Mouse (Mus musculus) brain, adult 2 months (tissue): ENCODE measurements around the gene E030018B13Rik.

ENCODE experiments used
- DNase-seq: peaks from one replicate; pipeline ENCODE4 v3.0.0; 2011; ENCODE audit warnings: low read depth, low spot score

Gene E030018B13Rik

DNA sequence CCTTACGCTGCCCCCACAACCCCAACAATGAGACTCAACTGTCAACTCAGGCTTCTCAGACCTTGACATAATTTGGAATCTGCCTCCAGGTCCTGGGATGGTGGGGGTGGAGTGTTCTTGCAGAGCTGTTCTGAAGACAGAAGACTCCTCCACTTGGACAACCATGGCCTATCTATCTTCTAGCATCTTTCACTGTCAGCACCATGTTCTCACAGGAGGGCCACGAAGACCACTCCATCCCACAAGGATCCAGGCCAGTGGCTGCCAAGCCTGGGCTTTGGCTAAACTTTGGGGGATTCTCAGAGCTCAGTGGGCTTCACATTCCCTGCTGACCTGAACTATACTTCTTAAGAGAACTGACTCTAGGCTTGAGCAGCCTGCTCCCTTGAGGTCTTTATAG is 1.8 kb upstream of the E030018B13Rik start:
- DNase-seq = no peak

DNA sequence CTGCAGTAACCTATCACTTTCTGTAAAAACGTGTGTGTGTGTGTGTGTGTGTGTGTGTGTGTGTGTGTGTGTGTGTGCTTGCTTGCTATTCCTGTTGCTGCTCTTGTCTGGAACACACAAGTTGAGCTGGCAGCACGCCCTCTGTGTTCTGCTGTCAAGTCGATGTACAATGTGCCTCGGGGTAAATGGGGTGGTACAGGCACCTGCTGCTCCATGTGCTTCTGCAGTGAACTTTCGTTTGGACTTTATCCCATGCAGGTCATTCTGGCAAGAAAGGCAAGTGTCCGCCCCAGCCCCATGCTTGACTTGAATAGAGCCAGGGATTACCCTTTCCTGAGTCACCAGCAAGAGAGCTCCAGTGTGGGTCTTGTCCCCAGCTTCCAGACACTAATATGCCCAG is 1.0 kb downstream of the E030018B13Rik start:
- peak; percentile 92 for DNase-seq

DNA sequence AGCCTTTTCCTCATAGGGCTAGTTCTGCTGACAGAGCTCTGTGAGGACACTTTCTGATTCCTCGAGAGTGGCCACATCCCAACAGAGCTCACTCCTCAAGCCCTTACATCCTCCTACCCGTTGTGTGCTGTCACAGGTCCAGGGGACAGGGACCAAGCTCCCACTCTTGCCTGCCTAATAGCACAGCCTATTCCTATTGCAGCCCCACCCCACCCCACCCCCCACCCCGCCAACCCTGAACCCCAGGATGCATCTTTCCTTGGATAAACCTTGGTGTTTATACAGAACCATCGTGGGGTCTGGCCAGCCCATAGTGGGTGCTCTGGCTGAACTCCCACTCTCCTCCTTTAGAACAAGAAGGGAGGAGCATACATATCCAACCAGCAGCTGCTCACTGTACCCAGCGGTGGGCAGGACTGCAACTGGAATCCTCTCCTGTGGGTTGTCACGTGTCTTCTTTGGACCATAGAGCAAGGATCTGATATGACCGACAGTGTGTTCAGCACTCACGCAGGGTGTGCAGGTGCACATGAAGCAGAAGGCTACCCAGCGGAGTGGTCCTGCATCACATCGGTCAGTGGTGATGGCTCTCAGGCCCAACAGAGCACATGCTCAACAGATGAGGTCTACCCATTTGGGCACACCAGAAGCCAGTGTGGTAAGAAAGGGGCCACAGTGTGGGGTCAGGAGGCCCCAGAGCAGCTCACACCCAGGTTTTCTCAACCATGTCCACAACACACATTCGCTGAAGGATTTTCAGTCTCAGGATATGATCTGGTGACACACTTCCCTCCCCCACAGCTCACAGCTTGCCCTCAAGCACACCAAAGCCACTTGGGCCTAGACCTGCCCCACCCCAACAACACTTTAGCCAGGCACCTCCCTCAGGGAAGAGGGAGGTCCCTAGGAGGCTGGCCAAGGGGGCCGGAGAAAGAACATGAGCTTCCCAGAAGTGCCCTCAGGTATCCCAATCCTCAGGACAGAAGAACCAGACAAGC is 2.4 kb downstream of the E030018B13Rik start:
- DNase-seq = no peak

DNA sequence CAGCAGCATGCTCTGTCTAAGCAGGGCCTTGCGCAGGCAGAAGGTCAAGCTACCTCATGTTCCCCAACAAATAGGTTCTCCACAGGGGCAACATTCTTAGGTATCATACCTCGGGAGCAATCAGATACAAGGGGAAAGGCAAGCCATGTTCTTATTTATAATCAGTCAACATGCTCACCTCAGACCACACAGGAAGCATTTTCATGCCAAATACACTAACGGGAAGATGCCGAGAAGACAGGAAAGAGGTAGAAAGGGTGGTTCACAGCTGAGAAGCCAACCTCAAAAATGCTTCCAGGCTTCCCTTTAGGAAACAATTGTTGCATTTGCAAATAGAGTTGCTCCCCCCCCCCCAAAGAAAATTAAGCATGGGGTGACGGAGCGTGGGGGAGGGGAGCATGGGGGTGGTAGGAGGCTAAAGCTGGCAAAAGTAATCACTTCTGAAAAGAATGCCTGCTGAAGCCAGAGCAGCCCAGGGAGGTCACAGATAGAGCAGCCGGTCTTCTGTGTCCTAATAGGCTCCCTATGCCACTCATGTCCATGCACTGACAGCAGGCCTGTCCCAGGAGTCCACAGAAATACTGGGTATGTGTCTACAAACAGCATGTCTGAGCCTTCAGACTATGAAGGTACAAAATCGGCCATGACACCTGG is 5.4 kb downstream of the E030018B13Rik start:
- DNase-seq = peak; percentile 5

DNA sequence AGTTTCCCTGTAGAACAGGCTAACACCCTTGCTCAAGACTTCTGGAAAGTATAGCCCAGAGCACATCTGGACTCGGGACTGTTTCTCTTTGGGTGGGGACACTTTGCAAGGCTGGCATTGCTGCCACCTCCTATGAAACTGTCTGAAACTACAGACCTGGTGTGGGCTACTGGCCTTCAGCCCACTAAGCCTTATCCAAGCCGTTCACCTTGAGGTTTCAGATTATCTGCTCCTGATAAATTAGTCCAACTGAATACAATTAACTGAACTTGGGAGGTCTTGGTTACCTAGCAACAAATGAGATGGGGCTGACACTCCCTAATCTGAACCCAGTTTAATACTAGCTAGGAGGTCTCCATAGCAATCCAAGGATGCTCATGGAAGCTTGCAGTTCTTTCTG is 5.9 kb downstream of the E030018B13Rik start:
- peak; percentile 2 for DNase-seq

DNA sequence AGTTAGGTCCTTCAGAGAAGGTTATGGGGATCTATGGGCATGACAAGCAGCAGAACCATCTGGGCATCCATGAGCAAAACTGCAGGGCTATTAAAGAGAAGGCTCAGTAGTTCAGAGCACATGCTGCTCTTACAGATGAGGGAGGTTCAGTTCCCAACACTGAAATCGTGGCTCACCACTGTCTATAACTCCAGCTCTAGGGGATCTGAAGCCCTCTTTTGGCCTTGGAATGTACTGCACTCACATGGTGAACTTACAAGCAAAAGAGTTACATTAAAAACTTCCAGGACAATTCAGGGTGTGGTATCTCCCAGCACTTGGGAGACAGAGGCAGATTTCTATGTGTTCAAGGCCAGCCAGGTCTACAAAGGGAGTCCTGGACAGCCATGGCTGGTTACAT is 6.3 kb downstream of the E030018B13Rik start:
- DNase-seq = peak; percentile 16

DNA sequence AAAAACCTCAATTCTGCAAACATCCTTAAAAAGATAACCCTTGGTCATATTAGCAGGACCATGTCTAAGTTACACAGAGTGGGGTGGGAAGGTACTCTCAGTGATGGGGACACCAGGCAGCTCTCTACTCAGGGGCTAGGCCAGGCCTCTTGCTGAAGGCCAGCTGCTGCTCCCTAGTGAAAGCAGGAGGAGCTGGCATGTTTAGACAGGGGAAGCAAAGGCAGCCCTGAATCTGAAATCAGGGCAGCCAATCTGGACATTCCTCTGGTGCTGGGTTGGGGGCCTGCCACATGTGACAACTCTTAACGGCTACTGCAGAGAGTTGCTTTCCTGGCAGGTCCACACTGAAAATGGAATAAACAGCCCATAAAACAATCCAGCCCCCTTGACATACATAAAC is 7.5 kb downstream of the E030018B13Rik start:
- DNase-seq = peak; percentile 51

DNA sequence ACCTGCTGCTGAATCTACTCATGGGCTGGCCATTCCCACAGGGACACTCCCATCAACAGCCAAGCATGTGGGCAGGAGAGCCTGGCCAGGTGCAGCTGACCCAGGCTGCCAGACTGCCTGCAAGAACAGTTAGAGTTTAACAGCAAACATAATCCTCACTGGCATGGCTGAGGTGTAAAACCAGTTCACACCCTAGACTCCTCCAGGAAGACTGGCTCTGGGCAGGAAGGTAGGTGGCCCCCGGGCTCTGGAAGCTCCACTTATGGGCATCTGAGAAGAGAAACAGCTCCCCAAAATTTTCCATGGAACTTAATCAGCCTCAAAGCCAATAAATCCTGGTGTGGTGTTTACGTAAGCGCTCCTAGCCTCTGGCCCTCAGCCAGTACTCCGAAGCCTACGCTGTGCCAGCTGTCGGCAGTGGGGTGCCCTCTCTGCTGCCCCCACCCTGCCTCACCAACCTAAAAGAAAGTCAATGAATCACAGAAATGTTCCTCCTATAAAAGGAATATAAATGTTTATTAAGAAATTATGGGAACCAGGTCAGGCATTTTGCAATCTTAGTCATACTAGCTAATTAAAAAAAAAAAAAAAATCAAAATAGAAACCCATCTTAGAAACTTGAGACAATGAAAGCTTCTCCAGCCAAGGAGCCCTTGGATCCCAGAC is 8.2 kb downstream of the E030018B13Rik start:
- DNase-seq = peak; percentile 95

DNA sequence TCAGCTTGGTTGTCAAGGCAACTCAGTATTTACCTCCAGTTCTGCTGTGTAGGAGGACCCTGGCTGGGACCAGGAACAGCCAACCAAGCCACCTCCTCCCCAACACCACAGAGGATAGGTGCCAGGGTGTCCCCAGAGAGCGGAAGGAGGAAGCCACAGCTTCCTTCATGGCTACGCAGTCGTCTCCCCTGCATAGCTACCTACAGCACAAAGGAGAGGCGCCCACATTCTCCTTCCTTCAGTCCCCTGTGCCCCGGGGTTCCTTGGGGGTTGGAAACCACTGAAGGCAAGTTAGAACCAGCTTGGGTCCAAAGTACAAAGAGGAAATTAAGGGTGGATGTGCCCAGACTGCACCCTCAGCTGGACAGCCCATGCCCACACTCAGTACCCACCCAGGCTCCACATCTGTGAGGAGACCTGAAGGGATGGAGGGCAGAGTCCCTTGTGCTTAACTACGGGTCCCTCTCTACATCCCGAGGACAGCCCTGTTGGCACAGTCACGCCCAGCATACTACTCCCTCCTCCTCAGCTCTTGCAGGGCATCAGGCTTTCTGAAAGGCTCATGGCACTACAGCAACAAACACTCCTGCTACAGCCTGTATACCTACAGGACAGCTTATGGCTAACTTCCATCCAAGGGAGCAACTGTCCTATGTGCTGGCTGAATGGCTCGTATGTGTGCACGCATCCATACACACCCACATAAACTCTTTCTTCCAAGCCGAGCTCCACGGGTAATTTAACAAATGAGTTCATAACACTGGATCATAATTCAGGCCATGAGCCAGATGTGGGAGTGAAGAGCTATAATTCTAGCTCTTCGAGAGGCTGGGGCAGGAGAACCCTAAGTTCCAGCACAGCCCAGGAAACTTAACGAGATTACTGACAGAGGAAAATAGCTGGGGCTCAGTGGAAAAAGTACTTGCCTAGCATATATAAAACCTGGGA is 9.0 kb downstream of the E030018B13Rik start:
- peak; percentile 94 for DNase-seq

DNA sequence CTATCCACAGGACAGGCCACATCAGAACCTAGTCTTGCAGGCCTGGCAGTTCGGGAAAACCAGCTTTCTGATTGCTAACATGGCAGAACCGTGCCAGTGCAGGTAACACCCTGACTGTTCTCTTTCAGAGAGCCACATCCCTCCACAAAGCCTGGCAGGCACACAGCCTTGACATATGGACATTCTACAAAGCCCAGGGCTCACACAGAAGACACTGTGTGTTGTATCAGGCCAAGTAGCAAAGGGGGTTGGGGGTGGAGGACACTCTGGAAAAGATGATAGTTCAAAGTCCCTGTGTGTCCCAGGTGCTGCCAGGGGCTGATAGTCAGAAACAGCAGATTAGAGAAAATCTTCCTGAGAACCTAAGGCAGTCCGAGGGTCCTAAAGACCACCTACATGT is 9.8 kb downstream of the E030018B13Rik start:
- peak; percentile 89 for DNase-seq

DNA sequence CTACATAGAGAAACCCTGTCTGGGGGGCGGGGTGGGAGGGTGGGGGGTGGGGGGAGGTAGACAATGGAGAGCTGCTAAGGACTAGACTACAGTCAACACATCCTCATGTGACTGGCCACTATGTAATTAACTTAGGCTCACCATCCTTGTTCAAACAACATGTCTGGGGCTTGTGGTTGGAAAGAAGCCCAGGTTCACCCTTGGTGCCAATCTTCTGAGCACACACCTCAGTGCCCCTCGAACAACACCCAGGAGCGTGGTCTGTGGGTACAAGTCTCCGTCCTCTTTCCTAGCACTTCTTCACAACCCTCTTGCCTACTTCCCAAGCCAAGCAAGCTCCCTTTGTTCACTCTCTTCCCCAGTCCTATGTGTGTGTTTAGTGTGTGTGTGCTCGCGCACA is 10.5 kb downstream of the E030018B13Rik start:
- DNase-seq = no peak

DNA sequence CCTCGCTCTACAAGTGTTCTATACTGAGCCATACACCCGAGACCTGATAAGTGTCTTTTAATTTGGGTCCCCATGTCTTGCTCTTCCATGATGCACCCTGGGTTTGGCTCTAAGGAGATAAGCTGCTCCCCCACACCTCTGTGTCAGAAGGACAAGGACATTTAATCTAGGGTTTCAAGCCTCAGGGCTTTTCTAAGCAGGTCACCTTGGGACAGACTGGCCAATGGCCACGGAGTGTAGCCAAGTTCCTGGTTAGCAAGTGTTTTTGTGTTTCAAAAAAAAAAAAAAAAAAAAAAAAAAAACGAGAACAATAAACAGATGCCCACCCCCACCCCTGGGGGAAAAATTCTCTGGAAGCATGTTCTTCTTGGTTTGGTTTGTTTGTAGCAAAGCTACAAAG is 12.4 kb downstream of the E030018B13Rik start:
- peak; percentile 84 for DNase-seq

DNA sequence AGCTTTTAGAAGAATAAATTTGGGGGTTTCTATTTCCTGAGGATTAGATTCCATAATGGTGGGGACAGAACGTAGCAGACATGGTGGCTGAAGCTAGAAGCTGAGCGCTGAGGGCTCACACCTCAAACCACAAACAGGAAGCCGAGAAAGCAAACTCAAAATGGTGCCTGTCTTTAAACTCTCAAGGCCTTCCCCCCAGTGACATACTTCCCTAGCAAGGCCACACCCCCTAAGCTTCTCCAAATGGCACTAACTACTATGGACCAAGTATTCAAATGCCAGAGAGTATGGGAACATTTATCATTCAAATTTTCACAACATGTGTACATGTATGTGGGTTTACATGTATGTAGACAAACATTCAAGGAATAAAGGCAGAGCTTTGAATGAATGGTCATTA is 13.5 kb downstream of the E030018B13Rik start:
- DNase-seq = no peak

DNA sequence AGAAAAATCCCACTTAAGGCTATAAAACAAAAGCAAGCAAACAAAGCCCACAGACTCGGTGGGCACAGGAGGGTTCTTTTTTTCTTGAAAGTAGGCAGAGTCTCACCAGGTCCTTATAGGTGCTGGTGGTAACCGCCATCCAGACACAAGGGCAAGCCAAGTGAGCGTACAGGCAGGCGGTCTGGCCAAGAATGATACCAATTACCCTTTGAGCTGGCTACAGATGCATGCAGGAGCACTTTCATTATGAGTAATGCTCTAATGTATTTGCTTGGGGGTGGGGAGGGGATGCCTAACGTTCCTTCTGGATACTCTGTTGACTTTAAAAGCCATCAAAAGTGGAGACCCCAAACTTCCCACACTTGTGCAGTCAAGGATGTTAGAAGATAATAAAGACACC is 14.1 kb downstream of the E030018B13Rik start:
- no peak for DNase-seq

DNA sequence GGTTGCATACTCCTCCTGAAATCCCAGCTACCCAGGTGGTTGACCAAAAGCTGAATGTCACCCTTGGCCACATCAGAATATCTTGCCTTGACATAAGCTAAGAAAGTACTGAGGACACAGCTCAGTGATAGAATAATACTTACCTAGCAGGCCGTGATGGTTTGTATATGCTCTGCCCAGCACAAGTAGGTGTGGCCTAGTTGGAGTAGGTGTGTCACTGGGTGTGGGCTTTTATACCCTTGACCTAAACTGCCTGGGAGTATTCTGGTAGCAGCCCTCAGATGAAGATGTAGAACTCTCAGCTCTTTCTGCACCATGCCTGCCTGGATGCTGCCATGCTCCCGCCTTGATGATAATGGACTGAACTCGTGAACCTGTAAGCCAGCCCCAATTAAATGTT is 15.8 kb downstream of the E030018B13Rik start:
- no peak for DNase-seq

DNA sequence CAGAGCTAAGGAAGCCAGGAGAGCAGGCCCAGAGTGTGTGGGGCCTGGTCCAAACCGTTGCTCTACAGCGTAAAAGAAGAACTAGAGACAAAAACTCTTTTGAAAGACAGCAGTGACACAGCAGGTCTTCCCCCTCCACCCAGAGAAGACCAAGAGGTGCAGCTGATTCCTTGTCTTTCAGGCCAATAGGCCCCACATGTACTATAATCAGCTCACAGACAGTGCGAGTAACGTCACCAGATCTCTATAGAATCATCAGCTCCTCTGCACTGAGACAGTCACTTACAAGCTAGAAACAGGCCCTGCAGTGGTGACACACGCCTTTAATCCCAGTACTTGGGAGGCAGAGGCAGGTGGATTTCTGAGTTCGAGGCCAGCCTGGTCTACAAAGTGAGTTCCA is 17.2 kb downstream of the E030018B13Rik start:
- no peak for DNase-seq

DNA sequence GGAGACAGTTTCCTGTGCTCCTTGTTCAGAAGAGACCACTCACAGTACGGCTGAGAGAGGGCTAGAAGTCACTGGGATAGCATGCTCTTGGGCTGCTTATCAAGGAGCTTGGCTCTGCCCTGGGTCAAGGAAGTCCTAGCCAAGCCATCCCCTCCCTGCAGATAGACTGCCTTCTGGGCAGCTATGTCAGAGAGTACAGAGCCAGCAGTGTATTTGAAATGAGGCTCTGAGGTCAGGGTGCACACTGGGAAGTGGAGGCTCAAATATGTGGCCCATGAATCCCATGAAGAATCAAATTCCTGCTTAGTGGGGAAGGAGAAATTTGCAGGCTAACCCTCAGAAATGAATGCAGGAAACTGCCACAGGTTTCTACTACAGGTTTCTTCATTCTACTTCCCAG is 17.9 kb downstream of the E030018B13Rik start:
- DNase-seq = peak; percentile 71

DNA sequence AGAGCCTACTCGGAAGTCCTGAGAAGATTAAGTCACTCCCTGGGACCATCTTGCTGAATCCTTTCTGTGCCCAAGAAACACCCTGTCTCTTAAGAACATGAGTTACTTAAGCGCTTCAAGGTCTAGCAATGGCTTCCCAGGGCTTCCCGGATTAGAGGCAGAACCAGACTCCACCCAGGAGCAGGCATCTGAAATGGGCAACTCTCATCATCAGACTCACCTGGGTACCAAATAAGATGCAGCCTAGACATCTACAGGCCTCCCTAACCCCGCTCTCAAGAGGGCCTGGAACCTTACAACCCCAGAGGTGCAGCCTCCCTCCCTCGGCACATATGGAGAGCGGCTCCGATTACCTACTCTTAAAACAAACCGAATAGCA is 19.1 kb downstream of the E030018B13Rik start:
- DNase-seq = peak; percentile 63

DNA sequence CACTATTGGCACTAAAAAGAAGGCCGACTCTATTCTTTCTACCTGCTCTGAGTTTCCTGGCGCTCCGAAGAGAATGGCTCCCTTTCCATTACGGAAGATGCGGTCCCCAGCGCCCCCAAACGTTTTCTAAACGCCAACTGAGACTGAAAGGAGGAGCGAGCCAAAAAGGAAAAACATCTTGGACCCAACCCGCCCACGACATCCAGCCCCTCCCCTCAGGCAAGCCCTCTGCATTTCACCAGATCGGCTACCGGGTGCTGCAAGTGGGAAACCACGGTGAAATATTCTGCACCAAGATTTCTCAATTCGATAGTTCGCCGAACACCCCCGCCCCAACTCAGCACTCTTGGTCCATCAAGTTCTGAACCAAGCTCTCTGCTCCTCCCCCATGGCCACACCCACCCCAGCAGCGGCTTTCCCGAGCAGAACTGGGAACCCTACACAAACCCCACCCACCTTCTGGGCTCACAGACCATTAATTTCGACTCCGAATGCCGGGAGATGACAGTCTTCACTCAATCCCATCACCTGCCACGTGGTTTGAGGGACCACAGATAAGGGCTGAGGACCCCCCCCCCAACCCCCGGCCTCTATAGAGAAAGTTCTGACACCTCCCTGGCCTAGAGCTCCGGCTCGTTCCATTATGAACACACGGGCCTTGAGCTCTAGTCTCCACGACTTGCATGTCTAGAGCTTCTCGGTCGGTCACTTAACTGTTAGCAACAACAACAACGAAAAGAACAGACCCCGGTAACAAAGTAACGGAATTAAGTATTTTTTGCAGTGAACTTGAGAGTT is 19.7 kb downstream of the E030018B13Rik start:
- peak; percentile 94 for DNase-seq

DNA sequence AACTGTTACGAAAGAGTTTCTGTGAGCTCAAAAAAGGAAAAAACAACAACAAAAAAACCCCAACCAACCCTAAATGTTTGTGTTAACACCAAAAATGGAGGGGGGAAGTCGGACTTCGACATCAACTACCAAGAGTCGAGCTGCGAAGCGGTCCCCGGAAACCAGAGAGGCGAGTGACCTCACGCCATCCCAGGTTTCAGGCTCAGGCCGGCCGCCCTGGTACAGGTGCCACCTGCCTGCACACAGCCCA is 20.3 kb downstream of the E030018B13Rik start:
- no peak for DNase-seq
